ENCODE assay signal across 8 mouse cellular contexts in genomic region chr11:116621258-116621704, GRCm38 (mm10). TPM values are rescaled to one million over a fixed set of nuclear protein-coding genes. Genes with fewer than 3 reads are reported as not detected.
DNase-seq lines count a peak whose midpoint lies in the region; ATAC-seq and TF ChIP-seq lines count a peak whose summit lies in the region.

No protein-coding gene starts in this region.

- no peaks in the 10 kb centered on the region for H3K9me3 ChIP-seq in neural tube, embryonic 11.5 days (ENCODE audit: control insufficient read depth, low read length)
- no peaks in the 10 kb centered on the region for H3K9me3 ChIP-seq in hindbrain, embryonic 15.5 days
- no peaks in the 10 kb centered on the region for H3K9me3 ChIP-seq in limb, embryonic 13.5 days

- H3K9ac ChIP-seq in neural tube, embryonic 11.5 days (ENCODE audit: low read length), result no peak overlapping the region
- H3K9ac ChIP-seq in hindbrain, embryonic 15.5 days, result no peak overlapping the region
- 0 out of 2 replicates have a peak overlapping the region, but pooled peaks have one; percentile 31 for H3K9ac ChIP-seq in limb, embryonic 13.5 days

- H3K36me3 ChIP-seq in neural tube, embryonic 11.5 days (ENCODE audit: control insufficient read depth, insufficient read depth, low read length), result no peaks in the 10 kb centered on the region
- H3K36me3 ChIP-seq in hindbrain, embryonic 15.5 days, result no peaks in the 10 kb centered on the region
- H3K36me3 ChIP-seq in limb, embryonic 13.5 days, result no peaks in the 10 kb centered on the region

- H3K27me3 ChIP-seq in neural tube, embryonic 11.5 days (ENCODE audit: control insufficient read depth, insufficient read depth, low read length), result peaks cover 13% of the 10 kb centered on the region
- H3K27me3 ChIP-seq in hindbrain, embryonic 15.5 days, result peaks cover 28% of the 10 kb centered on the region
- H3K27me3 ChIP-seq in limb, embryonic 13.5 days, result peaks cover 11% of the 10 kb centered on the region

- H3K4me2 ChIP-seq in neural tube, embryonic 11.5 days (ENCODE audit: low read depth), result peak overlapping the region; percentile 16; the same call in 1 of the 2 replicates
- H3K4me2 ChIP-seq in hindbrain, embryonic 15.5 days, result no peak overlapping the region
- H3K4me2 ChIP-seq in limb, embryonic 13.5 days (replicated peaks), result no peak overlapping the region

- DNase-seq in neural tube, embryonic 11.5 days (ENCODE audit: low spot score), result no peak
- DNase-seq in neural tube, embryonic 10.5 days (ENCODE audit: extremely low spot score, low spot score), result no peak
- peak; percentile 95 for DNase-seq in gastrocnemius, adult 2 months
- peak; percentile 97 for DNase-seq in skeletal muscle tissue, adult 2 months (ENCODE audit: low read depth, low spot score)

- peaks cover 15% of the 10 kb centered on the region; the same call in 1 of the 2 replicates for H3K4me1 ChIP-seq in neural tube, embryonic 11.5 days (ENCODE audit: control insufficient read depth, insufficient read depth, low read length)
- H3K4me1 ChIP-seq in brown adipose tissue, adult 24 weeks (ENCODE audit: control insufficient read depth, insufficient read depth, insufficient read length, low read length), result peaks cover 63% of the 10 kb centered on the region
- peaks cover 44% of the 10 kb centered on the region for H3K4me1 ChIP-seq in hindbrain, embryonic 15.5 days (replicated peaks)
- H3K4me1 ChIP-seq in limb, embryonic 13.5 days, result peaks cover 74% of the 10 kb centered on the region

- 0 out of 2 replicates have a peak overlapping the region, but pooled peaks have one; percentile 39 for H3K27ac ChIP-seq in neural tube, embryonic 11.5 days (ENCODE audit: low read depth, low read length)
- H3K27ac ChIP-seq in brown adipose tissue, adult 24 weeks (replicated peaks; ENCODE audit: low read depth, low read length), result peak overlapping the region; percentile 51
- peak overlapping the region; percentile 98 for H3K27ac ChIP-seq in gastrocnemius, adult 2 months
- H3K27ac ChIP-seq in hindbrain, embryonic 15.5 days (replicated peaks), result 0 out of 2 replicates have a peak overlapping the region, but pooled peaks have one; percentile 3
- no peak overlapping the region for H3K27ac ChIP-seq in limb, embryonic 13.5 days

- no peak for TF ChIP-seq CTCF in gastrocnemius, adult 2 months (IDR thresholded peaks at IDR 0.05)

- ATAC-seq in neural tube, embryonic 11.5 days (ENCODE audit: insufficient read depth, low FRiP score, low TSS enrichment), result no peak
- peak; percentile 40; the same call in 1 of the 2 replicates for ATAC-seq in hindbrain, embryonic 15.5 days (ENCODE audit: low FRiP score, low read depth)
- no peak for ATAC-seq in limb, embryonic 13.5 days (ENCODE audit: low FRiP score, low read depth)
- ATAC-seq in megakaryocyte progenitor cell, adult 5-6 weeks (replicated peaks; ENCODE audit: poor library complexity), result no peak

- WGBS in neural tube, embryonic 11.5 days, result 37% methylated on average over 6 of the region's 6 CpGs
- 42% methylated on average over 6 of the region's 6 CpGs for WGBS in hindbrain, embryonic 15.5 days
- WGBS in limb, embryonic 13.5 days, result 32% methylated on average over 6 of the region's 6 CpGs

- no peak overlapping the region for H3K4me3 ChIP-seq in neural tube, embryonic 11.5 days (ENCODE audit: low read depth, low read length)
- 0 out of 2 replicates have a peak overlapping the region, but pooled peaks have one; percentile 1 for H3K4me3 ChIP-seq in brown adipose tissue, adult 24 weeks (ENCODE audit: insufficient read depth, low read depth, low read length)
- peak overlapping the region; percentile 80 for H3K4me3 ChIP-seq in gastrocnemius, adult 2 months
- no peak overlapping the region for H3K4me3 ChIP-seq in hindbrain, embryonic 15.5 days
- H3K4me3 ChIP-seq in limb, embryonic 13.5 days, result no peak overlapping the region

- intact Hi-C loops in gastrocnemius, adult 2 months (cut with DNase I), result no loop called here

RNA-seq across cellular contexts. Expression of gene Rhbdf2, which starts 5.5 kb away (rescaled TPM):
- 4.9 and 5.3 TPM in 2 replicates for polyA plus RNA-seq in neural tube, embryonic 11.5 days (2014; fragmentation: Nextera tagmentation; extraction: Ambion mirVana)
- 4.4 and 8.2 TPM in 2 replicates for polyA plus RNA-seq in brown adipose tissue, adult 24 weeks (2012; ENCODE audit: insufficient read depth, insufficient read length, missing spikeins)
- 10 to 100 TPM; 11.6 to 14.4 TPM for total RNA-seq in gastrocnemius, adult 2 months (2021)
- polyA plus RNA-seq in hindbrain, embryonic 15.5 days (2015; fragmentation: Nextera tagmentation; extraction: Ambion mirVana), result 1.1 and 1.6 TPM in 2 replicates
- 4.0 and 5.1 TPM in 2 replicates for polyA plus RNA-seq in limb, embryonic 13.5 days (2015; fragmentation: Nextera tagmentation; extraction: Ambion mirVana)
- total RNA-seq in megakaryocyte progenitor cell, adult 5-6 weeks (2015), result 3.7 and 4.9 TPM in 2 replicates
- total RNA-seq in megakaryocyte progenitor cell, adult 5-6 weeks (2017), result 2.7 and 3.5 TPM in 2 replicates

RNA-seq across cellular contexts. Expression of gene Prcd, which starts 32.1 kb away (rescaled TPM):
- 0.37 and 0.53 TPM in 2 replicates for polyA plus RNA-seq in neural tube, embryonic 11.5 days (2014; fragmentation: Nextera tagmentation; extraction: Ambion mirVana)
- 1.5 TPM in 1 of 2 replicates, not detected in the other for polyA plus RNA-seq in brown adipose tissue, adult 24 weeks (2012; ENCODE audit: insufficient read depth, insufficient read length, missing spikeins)
- total RNA-seq in gastrocnemius, adult 2 months (2021), result 1 to 10 TPM in 1 of 2 experiments, not detected in 1; 1.0 TPM
- polyA plus RNA-seq in hindbrain, embryonic 15.5 days (2015; fragmentation: Nextera tagmentation; extraction: Ambion mirVana), result 2.8 and 3.8 TPM in 2 replicates
- polyA plus RNA-seq in limb, embryonic 13.5 days (2015; fragmentation: Nextera tagmentation; extraction: Ambion mirVana), result 0.56 and 0.83 TPM in 2 replicates
- total RNA-seq in megakaryocyte progenitor cell, adult 5-6 weeks (2015), result 0.47 TPM in 1 of 2 replicates, not detected in the other
- total RNA-seq in megakaryocyte progenitor cell, adult 5-6 weeks (2017), result 0.17 TPM in 1 of 2 replicates, not detected in the other

RNA-seq across cellular contexts. Expression of gene Cygb, which starts 32.8 kb away (rescaled TPM):
- polyA plus RNA-seq in neural tube, embryonic 11.5 days (2014; fragmentation: Nextera tagmentation; extraction: Ambion mirVana), result 2.3 and 3.0 TPM in 2 replicates
- polyA plus RNA-seq in brown adipose tissue, adult 24 weeks (2012; ENCODE audit: insufficient read depth, insufficient read length, missing spikeins), result 13.4 and 18.7 TPM in 2 replicates
- total RNA-seq in gastrocnemius, adult 2 months (2021), result 10 to 100 TPM in 1 of 2 experiments, 1 to 10 TPM in 1; 9.6 to 14.7 TPM
- 25.7 and 29.1 TPM in 2 replicates for polyA plus RNA-seq in hindbrain, embryonic 15.5 days (2015; fragmentation: Nextera tagmentation; extraction: Ambion mirVana)
- polyA plus RNA-seq in limb, embryonic 13.5 days (2015; fragmentation: Nextera tagmentation; extraction: Ambion mirVana), result 6.0 and 7.2 TPM in 2 replicates
- total RNA-seq in megakaryocyte progenitor cell, adult 5-6 weeks (2015), result not detected in 2 replicates
- total RNA-seq in megakaryocyte progenitor cell, adult 5-6 weeks (2017), result not detected in 2 replicates

RNA-seq across cellular contexts. Expression of gene Aanat, which starts 35.0 kb away (rescaled TPM):
- polyA plus RNA-seq in neural tube, embryonic 11.5 days (2014; fragmentation: Nextera tagmentation; extraction: Ambion mirVana), result not detected in 2 replicates
- polyA plus RNA-seq in brown adipose tissue, adult 24 weeks (2012; ENCODE audit: insufficient read depth, insufficient read length, missing spikeins), result not detected in 2 replicates
- total RNA-seq in gastrocnemius, adult 2 months (2021), result not detected
- polyA plus RNA-seq in hindbrain, embryonic 15.5 days (2015; fragmentation: Nextera tagmentation; extraction: Ambion mirVana), result 0.14 TPM in 1 of 2 replicates, not detected in the other
- polyA plus RNA-seq in limb, embryonic 13.5 days (2015; fragmentation: Nextera tagmentation; extraction: Ambion mirVana), result not detected in 2 replicates
- total RNA-seq in megakaryocyte progenitor cell, adult 5-6 weeks (2015), result not detected in 2 replicates
- total RNA-seq in megakaryocyte progenitor cell, adult 5-6 weeks (2017), result not detected in 2 replicates

RNA-seq across cellular contexts. Expression of gene Ube2o, which starts 40.0 kb away (rescaled TPM):
- polyA plus RNA-seq in neural tube, embryonic 11.5 days (2014; fragmentation: Nextera tagmentation; extraction: Ambion mirVana), result 28.8 and 29.1 TPM in 2 replicates
- 7.1 and 7.8 TPM in 2 replicates for polyA plus RNA-seq in brown adipose tissue, adult 24 weeks (2012; ENCODE audit: insufficient read depth, insufficient read length, missing spikeins)
- total RNA-seq in gastrocnemius, adult 2 months (2021), result 10 to 100 TPM; 19.4 to 22.9 TPM
- 35.0 and 36.7 TPM in 2 replicates for polyA plus RNA-seq in hindbrain, embryonic 15.5 days (2015; fragmentation: Nextera tagmentation; extraction: Ambion mirVana)
- 10.3 and 12.1 TPM in 2 replicates for polyA plus RNA-seq in limb, embryonic 13.5 days (2015; fragmentation: Nextera tagmentation; extraction: Ambion mirVana)
- total RNA-seq in megakaryocyte progenitor cell, adult 5-6 weeks (2015), result 5.0 TPM in 2 replicates
- 6.1 and 6.4 TPM in 2 replicates for total RNA-seq in megakaryocyte progenitor cell, adult 5-6 weeks (2017)

Comparison
In these comparisons a context has a peak if more than half of its experiments do, and no peak if none do; other contexts are left out.
1. DNase-seq: peak in gastrocnemius, adult 2 months (single experiment) and skeletal muscle tissue, adult 2 months (single experiment); none in neural tube, embryonic 11.5 days (single experiment) and neural tube, embryonic 10.5 days (single experiment).
2. H3K4me3 ChIP-seq: peak in brown adipose tissue, adult 24 weeks (single experiment) and gastrocnemius, adult 2 months (single experiment); none in neural tube, embryonic 11.5 days (single experiment), hindbrain, embryonic 15.5 days (single experiment) and limb, embryonic 13.5 days (single experiment).